8 mouse cellular contexts compared by ENCODE assay signal in the genomic region with DNA sequence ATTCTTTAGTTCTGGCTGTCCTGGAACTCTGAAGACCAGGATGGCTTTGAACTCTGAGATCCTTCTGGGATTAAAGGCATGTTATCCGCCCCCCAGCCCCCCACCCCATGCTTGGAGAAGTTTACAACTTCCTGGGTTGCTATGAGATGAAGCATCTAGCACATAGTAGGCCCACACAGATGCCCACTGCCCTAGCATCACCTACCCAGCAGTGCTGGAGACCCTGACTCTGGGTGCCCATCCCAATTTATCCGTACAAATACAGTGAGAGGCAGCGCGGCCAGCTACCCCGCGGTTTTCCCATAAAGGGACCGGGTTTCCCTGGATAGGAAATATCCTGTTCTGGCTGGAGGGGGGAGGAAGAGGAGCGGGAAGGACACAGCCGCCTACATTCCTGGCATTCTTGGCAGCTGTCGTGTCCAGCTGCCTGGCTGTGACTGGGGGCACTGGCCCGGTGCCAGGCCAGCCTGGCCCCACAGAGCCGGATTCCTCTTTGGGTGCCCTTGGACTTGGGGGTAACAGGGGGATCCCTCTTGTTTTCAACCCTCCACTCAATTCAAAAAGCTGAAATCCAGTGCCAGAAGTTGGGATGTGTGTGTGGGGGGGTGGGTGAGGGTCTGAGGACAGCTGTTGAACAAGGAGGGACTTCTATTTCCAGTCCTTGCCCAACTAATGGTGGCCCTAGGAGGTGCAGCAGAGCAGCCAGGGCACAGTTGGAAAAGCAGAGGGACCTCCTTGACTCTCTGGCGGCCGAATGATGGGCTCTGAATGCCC. TPM values are rescaled to one million over a fixed set of nuclear protein-coding genes. Genes with fewer than 3 reads are reported as not detected.
DNase-seq lines count a peak whose midpoint lies in the region; ATAC-seq and TF ChIP-seq lines count a peak whose summit lies in the region.

No protein-coding gene starts in this region.

- DNase-seq in forebrain, postnatal 0 days: no peak
- peak; percentile 67 for DNase-seq in adrenal gland, postnatal 25 days
- peak; percentile 74 for DNase-seq in heart, postnatal 4 days
- peak; percentile 41 for DNase-seq in limb, embryonic 11.5 days (ENCODE audit: low spot score)
- DNase-seq in left cerebral cortex, postnatal 25 days (ENCODE audit: low spot score in 2 of 2): no peak
- DNase-seq in layer of hippocampus, postnatal 36 days: no peak

- 61% methylated on average over 14 of the region's 14 CpGs for WGBS in forebrain, embryonic 12.5 days
- 36% methylated on average over 14 of the region's 14 CpGs for WGBS in forebrain, postnatal 0 days
- 50% methylated on average over 14 of the region's 14 CpGs for WGBS in limb, embryonic 11.5 days

- H3K9me3 ChIP-seq in forebrain, embryonic 12.5 days: no peaks in the 10 kb centered on the region
- no peaks in the 10 kb centered on the region for H3K9me3 ChIP-seq in forebrain, postnatal 0 days (ENCODE audit: low read length)
- H3K9me3 ChIP-seq in limb, embryonic 11.5 days (ENCODE audit: control insufficient read depth, low read length): no peaks in the 10 kb centered on the region

- no peak overlapping the region for H3K4me3 ChIP-seq in forebrain, embryonic 12.5 days (replicated peaks)
- no peak overlapping the region for H3K4me3 ChIP-seq in forebrain, postnatal 0 days (ENCODE audit: low read depth, low read length)
- H3K4me3 ChIP-seq in limb, embryonic 11.5 days (ENCODE audit: low read depth, low read length): no peak overlapping the region

- H3K4me2 ChIP-seq in forebrain, embryonic 12.5 days: no peak overlapping the region
- no peak overlapping the region for H3K4me2 ChIP-seq in forebrain, postnatal 0 days (ENCODE audit: low read depth)
- no peak overlapping the region for H3K4me2 ChIP-seq in limb, embryonic 11.5 days (ENCODE audit: low read depth, severe bottlenecking)

- ATAC-seq in forebrain, embryonic 12.5 days (ENCODE audit: low FRiP score): no peak
- no peak; the same call in 1 of the 2 replicates for ATAC-seq in forebrain, postnatal 0 days
- ATAC-seq in limb, embryonic 11.5 days (ENCODE audit: insufficient number of reproducible peaks, low FRiP score, low TSS enrichment, low read depth): no peak
- no peak for ATAC-seq in granulocyte monocyte progenitor cell, adult 5-6 weeks (replicated peaks; ENCODE audit: poor library complexity, severe bottlenecking)

- no peak for TF ChIP-seq CTCF in forebrain, postnatal 0 days (IDR thresholded peaks at IDR 0.05; ENCODE audit: low read depth)

- 0 out of 2 replicates have a peak, but pooled peaks cover 10% of the 10 kb centered on the region for H3K27me3 ChIP-seq in forebrain, embryonic 12.5 days
- H3K27me3 ChIP-seq in forebrain, postnatal 0 days (ENCODE audit: insufficient read depth, low read length): no peaks in the 10 kb centered on the region
- no peaks in the 10 kb centered on the region for H3K27me3 ChIP-seq in limb, embryonic 11.5 days (ENCODE audit: control insufficient read depth, insufficient read depth, low read length)

- no peak overlapping the region for H3K9ac ChIP-seq in forebrain, embryonic 12.5 days
- H3K9ac ChIP-seq in forebrain, postnatal 0 days: no peak overlapping the region
- H3K9ac ChIP-seq in limb, embryonic 11.5 days (ENCODE audit: low read length): no peak overlapping the region

- intact Hi-C loops in left cerebral cortex, postnatal 25 days (cut with DNase I): loop anchor here (2.0 to 5.0 kb wide), 2 partner anchors 50 to 61 kb away; no protein-coding TSS in a partner anchor

- peaks cover 29% of the 10 kb centered on the region for H3K4me1 ChIP-seq in forebrain, embryonic 12.5 days
- H3K4me1 ChIP-seq in forebrain, postnatal 0 days (ENCODE audit: insufficient read depth): peaks cover 7% of the 10 kb centered on the region
- H3K4me1 ChIP-seq in limb, embryonic 11.5 days (ENCODE audit: control insufficient read depth, insufficient read depth, low read length): peaks cover 31% of the 10 kb centered on the region

- 0 out of 2 replicates have a peak overlapping the region, but pooled peaks have one; percentile 19 for H3K27ac ChIP-seq in forebrain, embryonic 12.5 days
- no peak overlapping the region for H3K27ac ChIP-seq in forebrain, postnatal 0 days (ENCODE audit: low read depth, low read length)
- H3K27ac ChIP-seq in limb, embryonic 11.5 days (replicated peaks; ENCODE audit: low read depth, low read length): no peak overlapping the region; the same call in 1 of the 2 replicates

- H3K36me3 ChIP-seq in forebrain, embryonic 12.5 days (replicated peaks): no peaks in the 10 kb centered on the region
- H3K36me3 ChIP-seq in forebrain, postnatal 0 days (ENCODE audit: insufficient read depth): no peaks in the 10 kb centered on the region
- no peaks in the 10 kb centered on the region for H3K36me3 ChIP-seq in limb, embryonic 11.5 days (ENCODE audit: control insufficient read depth, insufficient read depth, low read length)

RNA-seq across cellular contexts. Expression of gene Cbx7, which starts 19.0 kb away (rescaled TPM):
- polyA plus RNA-seq in forebrain, embryonic 12.5 days (2016; fragmentation: Nextera tagmentation; extraction: Ambion mirVana): 3.3 and 3.6 TPM in 2 replicates
- total RNA-seq in forebrain, postnatal 0 days (2014; rRNA removed): 6.4 and 11.1 TPM in 2 replicates
- polyA plus RNA-seq in forebrain, postnatal 0 days (2015; fragmentation: Nextera tagmentation; extraction: Ambion mirVana): 2.4 and 3.1 TPM in 2 replicates
- total RNA-seq in adrenal gland, postnatal 25 days (2021): 15.7 and 22.4 TPM in 2 replicates
- total RNA-seq in heart, postnatal 4 days (2021): 1 to 10 TPM; 1.7 to 2.0 TPM
- 0.97 and 1.4 TPM in 2 replicates for polyA plus RNA-seq in limb, embryonic 11.5 days (2014; fragmentation: Nextera tagmentation; extraction: Ambion mirVana)
- 10 to 100 TPM; 27.1 to 29.5 TPM for total RNA-seq in left cerebral cortex, postnatal 25 days (2021)
- 10 to 100 TPM; 40.4 to 44.8 TPM for total RNA-seq in layer of hippocampus, postnatal 36 days (2021)
- 3.4 and 3.7 TPM in 2 replicates for total RNA-seq in granulocyte monocyte progenitor cell, adult 5-6 weeks (2014; fragmentation: Nextera tagmentation)
- total RNA-seq in granulocyte monocyte progenitor cell, adult 5-6 weeks (2017): 0.26 and 1.7 TPM in 2 replicates

Comparison
In these comparisons a context has a peak if more than half of its experiments do, and no peak if none do; other contexts are left out.
1. DNase-seq: peak in adrenal gland, postnatal 25 days (single experiment), heart, postnatal 4 days (single experiment) and limb, embryonic 11.5 days (single experiment); none in forebrain, postnatal 0 days (single experiment), left cerebral cortex, postnatal 25 days (0 of 2) and layer of hippocampus, postnatal 36 days (0 of 2).